Mouse (Mus musculus) bone marrow macrophage, adult 2 months (primary cell): ENCODE results near the gene Fhl2. TPM values are rescaled to one million over a fixed set of nuclear protein-coding genes. Genes with fewer than 3 reads are reported as not detected.
A peak's percentile ranks its signal among the peaks of the same experiment; 100 is the strongest.
"Not testable (repeated sequence)": the region's sequence is repeated elsewhere in the genome, so short reads cannot be mapped to it uniquely, and the experiment has no call there.

Experiments used
- H3K27ac ChIP-seq: 2 replicates; pipeline ENCODE4 v1.5.1; 2012; ENCODE audit warnings: low read depth, low read length; ENCODE audit not compliant: insufficient read depth
- H3K4me1 ChIP-seq: 2 replicates; pipeline ENCODE4 v1.6.1; 2012; ENCODE audit warnings: low read length; ENCODE audit not compliant: control insufficient read depth, insufficient read depth
- H3K4me3 ChIP-seq: 2 replicates; pipeline ENCODE4 v1.5.1; 2012; ENCODE audit warnings: mild to moderate bottlenecking, low read length, moderate library complexity; ENCODE audit not compliant: insufficient read depth
- CTCF ChIP-seq: IDR thresholded peaks from 2 replicates; pipeline ENCODE4 v1.5.1; 2012; ENCODE audit warnings: low read depth, mild to moderate bottlenecking, low read length, moderate library complexity
- POLR2A ChIP-seq: IDR thresholded peaks from 2 replicates; pipeline ENCODE4 v1.6.1; 2012; ENCODE audit warnings: mild to moderate bottlenecking, low read depth, low read length, borderline replicate concordance
- polyA plus RNA-seq: library from polyadenylated mRNA; stranded (reverse); fragments of >200 nt; gene quantifications from 2 replicates; pipeline ENCODE4 v1.2.4, GENCODE M21; 2012; ENCODE audit not compliant: missing spikeins, insufficient read depth, insufficient read length

The Fhl2 gene
- polyA plus RNA-seq, 1 experiment, result 0.39 TPM

DNA sequence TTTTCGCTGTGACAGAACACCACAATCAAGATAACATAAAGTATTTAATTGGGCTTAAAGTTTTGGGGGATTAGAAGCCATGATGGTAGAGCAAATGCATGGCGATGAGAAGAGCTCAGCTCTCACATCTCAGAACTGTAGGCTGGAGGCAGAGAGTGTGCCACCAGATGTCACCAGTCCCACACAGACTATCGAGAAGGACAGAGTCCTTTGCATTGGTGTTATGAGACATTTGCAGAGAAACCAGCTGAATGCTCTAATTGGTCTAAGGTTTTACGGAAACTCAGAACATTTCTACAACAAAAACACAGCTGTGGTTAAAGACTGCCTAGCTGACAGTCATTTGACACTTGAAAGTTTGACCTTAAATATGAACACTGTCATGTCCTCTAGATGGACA lies 53.5 kb downstream of the Fhl2 start:
- H3K27ac ChIP-seq, result no peak overlapping the region
- TF ChIP-seq CTCF, result no peak
- TF ChIP-seq POLR2A, result no peak
- H3K4me1 ChIP-seq, result no peaks in the 10 kb centered on the region
- H3K4me3 ChIP-seq, result no peak overlapping the region

GRCm38 (mm10) chr1:43142849-43143248 lies 53.9 kb downstream of the Fhl2 start:
- no peak overlapping the region for H3K4me3 ChIP-seq
- H3K27ac ChIP-seq, result no peak overlapping the region
- TF ChIP-seq POLR2A (no peak), CTCF (no peak)
- no peaks in the 10 kb centered on the region for H3K4me1 ChIP-seq

DNA sequence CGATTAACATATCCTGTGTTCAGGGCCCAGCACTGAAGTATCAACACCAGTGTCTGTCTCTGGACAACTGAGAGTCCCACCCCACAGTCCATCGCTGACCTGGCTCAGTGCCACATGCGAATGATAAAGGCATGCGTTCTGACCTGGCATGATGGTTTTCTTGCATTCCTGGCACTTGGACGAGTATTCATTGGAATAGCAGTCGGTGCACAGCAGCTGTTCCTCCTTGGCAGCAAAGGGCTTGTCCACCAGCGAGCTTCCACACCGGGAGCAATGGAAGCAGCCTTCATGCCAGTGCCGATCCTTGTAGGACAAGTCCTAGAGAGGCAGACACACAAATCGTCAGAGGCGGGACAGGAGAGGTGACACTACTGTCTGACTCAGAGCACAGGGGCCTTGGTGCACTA lies 55.2 kb downstream of the Fhl2 start:
- no peak overlapping the region for H3K27ac ChIP-seq
- H3K4me1 ChIP-seq, result no peaks in the 10 kb centered on the region
- TF ChIP-seq CTCF, result no peak
- no peak for TF ChIP-seq POLR2A
- no peak overlapping the region for H3K4me3 ChIP-seq

DNA sequence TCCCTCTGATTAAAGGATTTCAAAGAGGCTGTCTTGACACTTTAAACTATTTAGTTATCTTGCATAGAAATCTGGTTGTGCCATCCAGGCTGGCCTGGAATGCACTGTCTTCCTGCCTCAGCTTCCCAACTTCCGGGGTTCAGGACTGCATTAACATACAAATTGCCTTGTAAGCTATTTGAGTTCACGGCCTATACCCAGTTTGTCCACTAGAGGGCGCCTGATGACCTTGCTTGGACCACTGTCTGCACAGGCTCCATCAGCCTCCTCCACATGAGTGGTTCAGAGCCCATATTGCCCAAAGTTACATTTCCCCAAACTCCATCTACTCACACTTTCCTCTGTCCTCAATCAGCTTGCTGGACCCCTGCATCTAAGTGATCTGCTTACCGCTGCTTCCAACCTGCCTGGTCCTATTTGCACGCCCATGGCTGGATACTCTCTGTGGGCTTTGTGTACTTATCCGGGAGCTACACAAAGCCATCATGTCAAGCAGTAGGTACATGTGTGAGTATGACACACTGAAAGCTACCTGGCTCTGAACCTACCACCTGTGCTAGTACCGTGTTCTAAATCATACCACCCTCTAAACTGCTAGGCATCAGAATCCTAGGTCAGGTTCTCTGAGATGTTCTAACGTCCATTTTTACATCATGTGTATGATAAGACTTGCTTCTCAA lies 57.1 kb downstream of the Fhl2 start:
- no peak overlapping the region for H3K27ac ChIP-seq
- no peak overlapping the region for H3K4me3 ChIP-seq
- H3K4me1 ChIP-seq, result no peaks in the 10 kb centered on the region
- TF ChIP-seq CTCF (peak; percentile 98), POLR2A (no peak)

- Histone ChIP-seq H3K27ac (no peak overlapping the region), H3K4me1 (no peaks in the 10 kb centered on the region), H3K4me3 (no peak overlapping the region)
- TF ChIP-seq CTCF, result no peak
- TF ChIP-seq POLR2A, result no peak
Measured at GRCm38 (mm10) chr1:43138268-43138812, 58.4 kb downstream of the Fhl2 start.

- no peak overlapping the region for H3K4me3 ChIP-seq
- TF ChIP-seq CTCF (no peak), POLR2A (no peak)
- no peak overlapping the region for H3K27ac ChIP-seq
- no peaks in the 10 kb centered on the region for H3K4me1 ChIP-seq
Measured at GRCm38 (mm10) chr1:43137334-43137733, 59.5 kb downstream of the Fhl2 start.

GRCm38 (mm10) chr1:43136488-43137029 lies 60.2 kb downstream of the Fhl2 start:
- not testable (repeated sequence) for H3K4me3 ChIP-seq, H3K4me1 ChIP-seq, H3K27ac ChIP-seq

DNA sequence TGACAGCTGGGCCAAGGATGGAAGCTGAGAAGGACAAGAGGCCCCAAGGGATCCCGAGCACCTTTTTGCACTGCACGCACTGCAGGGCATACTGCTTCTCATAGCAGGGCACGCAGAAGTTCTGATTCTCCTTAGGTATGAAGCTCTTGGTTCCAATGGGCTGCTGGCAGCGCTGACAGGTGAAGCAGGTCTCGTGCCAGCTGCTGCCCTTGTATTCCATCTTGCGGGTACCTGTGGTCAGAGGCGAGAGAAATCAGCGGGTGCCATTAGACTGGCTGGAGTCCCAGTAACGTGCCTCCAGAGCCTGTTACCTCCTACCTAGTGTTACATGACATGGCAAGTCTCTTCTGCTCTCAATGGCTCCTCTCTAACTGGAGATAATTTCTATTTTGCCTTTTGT lies 65.2 kb downstream of the Fhl2 start:
- Histone ChIP-seq H3K27ac (no peak overlapping the region), H3K4me3 (no peak overlapping the region), H3K4me1 (no peaks in the 10 kb centered on the region)
- TF ChIP-seq POLR2A (no peak), CTCF (no peak)

- TF ChIP-seq CTCF (no peak), POLR2A (no peak)
- H3K27ac ChIP-seq, result no peak overlapping the region
- H3K4me1 ChIP-seq, result no peaks in the 10 kb centered on the region
- H3K4me3 ChIP-seq, result no peak overlapping the region
Measured at GRCm38 (mm10) chr1:43130219-43130981, 66.4 kb downstream of the Fhl2 start.
